Mouse (Mus musculus): ENCODE data around the gene Iqcf1. TPM values are rescaled to one million over a fixed set of nuclear protein-coding genes. Genes with fewer than 3 reads are reported as not detected.

The Iqcf1 gene
- polyA plus RNA-seq (2015; fragmentation: Nextera tagmentation; extraction: Ambion mirVana) = not detected in 2 replicates

- Histone ChIP-seq H3K27ac (no peak within 1 kb of the TSS), H3K4me1 (no peaks in the 10 kb centered on the region), H3K4me2 (no peak within 1 kb of the TSS), H3K27me3 (no peaks in the 10 kb centered on the region), H3K4me3 (replicated peaks) (no peak within 1 kb of the TSS), H3K36me3 (no peaks in the 10 kb centered on the region), H3K9ac (no peak within 1 kb of the TSS), H3K9me3 (replicated peaks) (no peaks in the 10 kb centered on the region)
- ATAC-seq (replicated peaks; ENCODE audit: low FRiP score) = no peak
- WGBS = 93% methylated on average over 6 of the region's 6 CpGs
Measured at GRCm38 (mm10) chr9:106499667-106500066, at the start of gene Iqcf1. Gene Iqcf1 (plus strand): TSS chr9:106499967.

- H3K27ac ChIP-seq = peak overlapping the region; percentile 83
- H3K9ac ChIP-seq = peak overlapping the region; percentile 17; the same call in 1 of the 2 replicates
- H3K4me3 ChIP-seq (replicated peaks) = peak overlapping the region; percentile 14; the same call in 1 of the 2 replicates
- ATAC-seq (replicated peaks; ENCODE audit: low FRiP score) = no peak
- H3K27me3 ChIP-seq = no peaks in the 10 kb centered on the region
- no peaks in the 10 kb centered on the region for H3K9me3 ChIP-seq (replicated peaks)
- peaks cover 92% of the 10 kb centered on the region for H3K4me1 ChIP-seq
- 4% methylated on average over 9 of the region's 9 CpGs for WGBS
- peak overlapping the region; percentile 35 for H3K4me2 ChIP-seq
- no peaks in the 10 kb centered on the region for H3K36me3 ChIP-seq
Measured at GRCm38 (mm10) chr9:106450661-106451060, 49.1 kb upstream of the Iqcf1 start.

- no peak for ATAC-seq (replicated peaks; ENCODE audit: low FRiP score)
- Histone ChIP-seq H3K27ac (peak overlapping the region; percentile 83), H3K9ac (no peak overlapping the region)
Measured at GRCm38 (mm10) chr9:106451298-106451697, 48.5 kb upstream of the Iqcf1 start.

GRCm38 (mm10) chr9:106451899-106452298 lies 47.9 kb upstream of the Iqcf1 start:
- WGBS = 41% methylated on average over 2 of the region's 2 CpGs

More at GRCm38 (mm10) chr9:106451298-106451697, 48.5 kb upstream of the Iqcf1 start:
- Histone ChIP-seq H3K4me1 (peaks cover 92% of the 10 kb centered on the region), H3K9me3 (replicated peaks) (no peaks in the 10 kb centered on the region), H3K36me3 (no peaks in the 10 kb centered on the region), H3K4me3 (replicated peaks) (no peak overlapping the region), H3K27me3 (no peaks in the 10 kb centered on the region), H3K4me2 (peak overlapping the region; percentile 35)
- 68% methylated on average over 11 of the region's 11 CpGs for WGBS

GRCm38 (mm10) chr9:106452351-106452750 lies 47.4 kb upstream of the Iqcf1 start:
- peak overlapping the region; percentile 82 for H3K4me3 ChIP-seq (replicated peaks)

More at GRCm38 (mm10) chr9:106451899-106452298, 47.9 kb upstream of the Iqcf1 start:
- no peak for ATAC-seq (replicated peaks; ENCODE audit: low FRiP score)
- Histone ChIP-seq H3K4me1 (peaks cover 92% of the 10 kb centered on the region), H3K9me3 (replicated peaks) (no peaks in the 10 kb centered on the region), H3K4me3 (replicated peaks) (peak overlapping the region; percentile 82; the same call in 1 of the 2 replicates), H3K27ac (0 out of 2 replicates have a peak overlapping the region, but pooled peaks have one; percentile 98), H3K4me2 (0 out of 2 replicates have a peak overlapping the region, but pooled peaks have one; percentile 35), H3K27me3 (no peaks in the 10 kb centered on the region), H3K36me3 (no peaks in the 10 kb centered on the region), H3K9ac (no peak overlapping the region)

GRCm38 (mm10) chr9:106452821-106453220 lies 46.9 kb upstream of the Iqcf1 start:
- peak overlapping the region; percentile 85 for H3K9ac ChIP-seq
- 0% methylated on average over 7 of the region's 7 CpGs for WGBS

More at GRCm38 (mm10) chr9:106452351-106452750, 47.4 kb upstream of the Iqcf1 start:
- H3K9ac ChIP-seq = 0 out of 2 replicates have a peak overlapping the region, but pooled peaks have one; percentile 85
- ATAC-seq (replicated peaks; ENCODE audit: low FRiP score) = no peak
- whole genome bisulfite sequencing = 30% methylated on average over 6 of the region's 6 CpGs
- H3K27me3 ChIP-seq = no peaks in the 10 kb centered on the region
- no peaks in the 10 kb centered on the region for H3K9me3 ChIP-seq (replicated peaks)
- H3K4me1 ChIP-seq = peaks cover 92% of the 10 kb centered on the region
- no peaks in the 10 kb centered on the region for H3K36me3 ChIP-seq
- peak overlapping the region; percentile 97 for H3K4me2 ChIP-seq
- peak overlapping the region; percentile 98 for H3K27ac ChIP-seq

GRCm38 (mm10) chr9:106453271-106454070 lies 46.3 kb upstream of the Iqcf1 start, which contains the start of gene Pcbp4:
Gene Pcbp4 (plus strand): TSS chr9:106453291.
- H3K9me3 ChIP-seq (replicated peaks) = no peaks in the 10 kb centered on the region
- H3K4me3 ChIP-seq (replicated peaks) = peak within 1 kb of the TSS; percentile 82
- peak within 1 kb of the TSS; percentile 85 for H3K9ac ChIP-seq
- H3K27me3 ChIP-seq = no peaks in the 10 kb centered on the region
- H3K4me1 ChIP-seq = peaks cover 92% of the 10 kb centered on the region
- peak; percentile 63 for ATAC-seq (replicated peaks; ENCODE audit: low FRiP score)
- H3K4me2 ChIP-seq = peak within 1 kb of the TSS; percentile 97
- under 1% methylated on average over 43 of the region's 74 CpGs for WGBS
- no peaks in the 10 kb centered on the region for H3K36me3 ChIP-seq
- H3K27ac ChIP-seq = peak within 1 kb of the TSS; percentile 98

More at GRCm38 (mm10) chr9:106452821-106453220, 46.9 kb upstream of the Iqcf1 start:
- H3K4me2 ChIP-seq = peak overlapping the region; percentile 97
- no peaks in the 10 kb centered on the region for H3K36me3 ChIP-seq
- H3K4me3 ChIP-seq (replicated peaks) = peak overlapping the region; percentile 82
- H3K27me3 ChIP-seq = no peaks in the 10 kb centered on the region
- peak overlapping the region; percentile 98 for H3K27ac ChIP-seq
- peak; percentile 1 for ATAC-seq (replicated peaks; ENCODE audit: low FRiP score)
- peaks cover 93% of the 10 kb centered on the region for H3K4me1 ChIP-seq
- no peaks in the 10 kb centered on the region for H3K9me3 ChIP-seq (replicated peaks)

GRCm38 (mm10) chr9:106454071-106454761 lies 45.6 kb upstream of the Iqcf1 start:
- H3K4me2 ChIP-seq = peak overlapping the region; percentile 97
- H3K9ac ChIP-seq = peak overlapping the region; percentile 85
- H3K4me3 ChIP-seq (replicated peaks) = peak overlapping the region; percentile 82
- peaks cover 92% of the 10 kb centered on the region for H3K4me1 ChIP-seq
- H3K36me3 ChIP-seq = no peaks in the 10 kb centered on the region
- no peaks in the 10 kb centered on the region for H3K27me3 ChIP-seq
- H3K9me3 ChIP-seq (replicated peaks) = no peaks in the 10 kb centered on the region
- under 1% methylated on average over 19 of the region's 20 CpGs for WGBS
- ATAC-seq (replicated peaks; ENCODE audit: low FRiP score) = 0 out of 2 replicates have a peak, but pooled peaks have one; percentile 3
- peak overlapping the region; percentile 98 for H3K27ac ChIP-seq

GRCm38 (mm10) chr9:106454888-106455681 lies 44.7 kb upstream of the Iqcf1 start:
- Histone ChIP-seq H3K4me3 (replicated peaks) (peak overlapping the region; percentile 82), H3K4me2 (peak overlapping the region; percentile 97), H3K9me3 (replicated peaks) (no peaks in the 10 kb centered on the region), H3K36me3 (peaks cover 4% of the 10 kb centered on the region), H3K27ac (peak overlapping the region; percentile 98), H3K9ac (peak overlapping the region; percentile 85), H3K4me1 (peaks cover 92% of the 10 kb centered on the region), H3K27me3 (no peaks in the 10 kb centered on the region)
- WGBS = 5% methylated on average over 17 of the region's 17 CpGs
- peak; percentile 19 for ATAC-seq (replicated peaks; ENCODE audit: low FRiP score)

GRCm38 (mm10) chr9:106456325-106457162 lies 43.2 kb upstream of the Iqcf1 start:
- Histone ChIP-seq H3K4me3 (replicated peaks) (peak overlapping the region; percentile 82), H3K4me1 (peaks cover 88% of the 10 kb centered on the region)

More at GRCm38 (mm10) chr9:106456325-106457162, 43.2 kb upstream of the Iqcf1 start:
- Histone ChIP-seq H3K4me2 (peak overlapping the region; percentile 97), H3K9ac (peak overlapping the region; percentile 35), H3K27ac (peak overlapping the region; percentile 98), H3K27me3 (no peaks in the 10 kb centered on the region), H3K9me3 (replicated peaks) (no peaks in the 10 kb centered on the region), H3K36me3 (peaks cover 17% of the 10 kb centered on the region)
- WGBS = 32% methylated on average over 15 of the region's 15 CpGs
- ATAC-seq (replicated peaks; ENCODE audit: low FRiP score) = peak; percentile 10; the same call in 1 of the 2 replicates

Measured in kidney, embryonic 15.5 days (tissue).